Mouse (Mus musculus) kidney, postnatal 10 days (tissue): ENCODE data around the gene Avp.

Experiments used
- DNase-seq: peaks from one replicate; pipeline ENCODE4 v3.0.0; 2021; ENCODE audit warnings: mixed read lengths

Gene Avp

DNA sequence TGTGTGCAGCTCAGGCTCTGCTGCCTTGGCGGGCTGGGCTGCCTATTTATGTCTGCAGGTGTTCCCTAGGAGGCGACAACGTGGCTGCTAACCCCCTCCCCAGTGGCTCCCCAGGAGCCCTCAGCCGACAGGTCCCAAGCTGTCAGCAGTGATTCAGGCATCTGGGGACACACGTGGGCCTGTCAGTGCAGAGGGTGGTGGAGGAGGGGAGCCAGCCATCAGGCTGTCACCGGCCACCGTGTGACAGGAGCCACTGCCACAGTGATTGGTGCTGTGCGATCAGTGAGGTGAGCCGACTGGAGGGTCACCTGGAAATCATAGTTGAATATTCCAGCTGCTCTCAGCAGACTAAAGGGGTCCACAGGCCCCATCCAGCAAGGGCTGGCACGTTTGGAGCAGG lies at the start of gene Avp:
Gene Avp, minus strand, starts transcription at position 3 of the 400 bp plus-strand sequence.
- no peak for DNase-seq

DNA sequence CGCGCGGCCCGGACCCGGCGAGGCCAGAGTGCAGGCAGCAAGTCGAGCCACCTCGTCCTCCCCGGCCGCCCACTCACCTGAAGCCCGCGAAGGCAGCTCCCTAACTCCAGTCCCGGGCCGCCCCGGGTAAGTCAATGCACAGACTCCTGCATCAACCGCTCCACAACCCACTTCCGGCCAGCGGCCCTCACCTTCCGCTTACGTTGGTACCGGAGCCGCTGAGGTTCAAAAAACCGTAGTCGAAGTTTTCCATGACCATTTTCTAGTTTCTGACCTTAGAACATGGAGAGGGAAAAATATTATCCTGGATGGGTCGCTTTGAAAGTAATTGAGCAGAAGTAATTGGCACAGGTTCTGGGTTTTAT lies 47.5 kb upstream of the Avp start, which contains the start of the genes Fastkd5 and Ubox5:
Gene Fastkd5, minus strand, starts transcription at position 189 of the 365 bp plus-strand sequence.
Gene Ubox5, minus strand, starts transcription at position 200 of the 365 bp plus-strand sequence.
- peak; percentile 97 for DNase-seq

DNA sequence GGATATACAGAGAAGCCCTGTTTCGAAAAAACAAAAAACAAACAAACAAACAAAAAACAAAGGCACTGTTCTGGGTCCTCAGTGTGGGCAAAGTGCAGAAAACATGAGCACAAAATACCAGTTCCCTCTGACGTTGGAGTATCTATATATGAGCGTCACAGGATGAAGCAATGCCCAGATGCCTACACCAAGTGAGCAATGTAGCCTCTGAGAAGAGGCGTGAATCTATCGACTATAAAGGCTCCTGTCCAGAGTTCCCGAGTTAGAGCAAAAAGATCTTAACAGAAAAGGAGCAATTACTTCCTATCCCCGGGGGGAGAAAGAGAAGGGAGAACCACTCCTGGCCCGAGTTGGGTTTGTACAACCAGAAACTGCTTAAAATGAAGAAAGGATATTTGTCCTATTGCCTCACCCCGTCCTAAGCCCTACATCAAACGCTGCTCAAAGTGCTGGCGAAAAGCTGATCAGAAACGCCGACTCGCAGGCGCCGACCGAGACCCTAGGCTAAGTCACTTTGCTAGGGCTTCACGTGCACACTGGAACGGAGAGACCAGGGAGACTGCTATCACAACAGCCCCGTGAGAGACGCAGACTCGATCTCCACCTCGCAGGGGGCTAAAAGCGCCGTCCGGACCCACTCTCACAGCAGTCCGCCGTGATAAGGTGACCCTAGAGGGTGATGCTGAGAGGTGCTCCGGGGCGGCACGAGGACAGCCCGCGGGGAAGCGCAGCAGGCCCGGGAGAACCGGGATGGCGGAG lies 46.9 kb upstream of the Avp start:
- no peak for DNase-seq

DNA sequence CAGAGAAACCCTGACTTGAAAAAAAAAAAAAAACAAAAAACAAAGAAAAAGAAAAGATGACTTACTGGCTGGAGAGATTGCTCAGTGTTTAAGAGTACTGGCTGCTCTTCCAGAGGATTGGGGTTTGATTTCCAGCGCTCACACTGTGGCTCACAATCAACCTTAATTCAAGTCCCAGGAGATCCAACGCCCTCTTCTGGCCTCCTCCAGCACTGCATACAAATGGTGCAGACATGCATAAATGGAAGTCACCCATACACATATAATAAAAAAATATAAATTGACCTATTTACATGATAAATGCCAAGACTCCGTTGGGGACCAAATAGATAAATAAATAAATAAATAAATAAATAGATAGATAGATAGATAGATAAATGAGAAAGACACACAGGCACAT lies 46.1 kb upstream of the Avp start:
- no peak for DNase-seq

DNA sequence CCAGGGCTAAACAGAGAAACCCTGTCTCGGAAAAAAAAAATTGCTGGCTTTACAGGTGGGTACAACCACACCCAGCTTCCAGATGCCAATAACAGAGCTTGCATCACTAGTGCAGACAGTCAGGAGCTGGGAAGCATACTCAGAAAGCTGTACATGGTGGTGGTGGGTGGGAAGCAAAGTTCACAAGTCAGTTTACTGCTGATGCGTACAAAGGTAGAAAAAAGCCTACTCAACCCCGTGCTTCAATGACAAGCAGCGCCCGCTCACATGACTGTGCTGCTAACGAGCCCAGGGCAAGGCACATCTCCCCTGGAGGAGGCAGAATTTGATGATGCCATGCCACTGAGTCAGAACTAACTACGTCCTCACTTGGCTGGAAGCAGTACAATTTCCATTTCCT lies 36.6 kb upstream of the Avp start:
- DNase-seq: no peak

DNA sequence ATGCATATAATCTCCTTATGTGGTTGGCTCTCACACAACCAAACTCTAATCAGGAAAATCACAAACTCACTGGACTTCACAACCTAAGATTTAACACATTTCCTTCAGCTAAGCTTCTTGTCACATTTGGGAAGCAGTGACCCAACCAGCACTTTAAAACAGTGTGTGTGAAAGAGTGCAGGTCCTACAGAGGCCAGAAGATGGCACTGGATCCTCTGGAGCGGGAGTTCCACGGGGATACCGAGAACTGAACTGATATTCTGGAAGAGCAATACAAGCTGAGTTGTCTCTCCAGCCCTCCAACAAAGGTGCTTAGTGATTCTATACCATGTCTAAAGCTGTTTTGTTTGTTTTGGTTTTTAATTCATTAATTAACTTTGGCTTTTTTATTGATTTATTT lies 30.7 kb upstream of the Avp start:
- DNase-seq: peak; percentile 51

DNA sequence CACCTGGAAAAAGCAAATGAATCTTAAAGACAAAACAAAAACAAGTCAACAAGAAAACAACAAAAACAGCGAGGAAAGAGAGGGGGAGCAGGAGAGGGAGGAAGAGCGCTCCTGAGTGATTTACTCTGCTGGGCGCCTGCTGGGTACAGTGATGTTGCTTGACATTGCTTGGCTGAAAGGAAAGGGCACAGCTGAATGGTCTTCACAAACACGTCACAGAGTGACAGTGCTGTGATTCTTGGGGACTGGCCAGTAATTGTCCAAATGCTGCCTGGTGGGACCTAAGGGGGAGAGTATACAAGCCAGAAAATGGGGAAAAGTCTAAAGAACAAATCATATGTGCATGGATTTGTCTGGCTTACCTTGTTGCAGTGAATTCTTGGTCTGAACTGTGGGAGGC lies 19.8 kb upstream of the Avp start:
- DNase-seq: no peak

DNA sequence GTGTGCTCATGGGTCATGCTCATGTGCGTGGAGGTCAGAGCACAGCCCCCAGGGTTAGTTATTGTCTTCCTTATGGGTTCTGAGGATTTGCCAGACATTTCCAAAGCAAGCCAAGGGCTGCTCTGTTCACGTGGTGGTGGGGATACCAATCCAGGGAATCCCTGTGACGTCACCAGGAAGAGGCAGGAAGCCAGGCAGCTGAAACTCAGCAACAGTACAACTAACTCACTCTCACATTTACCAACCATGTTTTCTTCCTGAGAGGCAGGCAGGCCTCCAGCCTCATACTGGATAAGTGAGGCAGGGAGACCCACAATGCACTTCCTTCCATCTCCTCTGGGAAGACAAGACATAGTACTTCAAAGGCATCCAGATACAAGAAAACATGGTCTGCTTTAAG lies 16.0 kb upstream of the Avp start:
- no peak for DNase-seq

DNA sequence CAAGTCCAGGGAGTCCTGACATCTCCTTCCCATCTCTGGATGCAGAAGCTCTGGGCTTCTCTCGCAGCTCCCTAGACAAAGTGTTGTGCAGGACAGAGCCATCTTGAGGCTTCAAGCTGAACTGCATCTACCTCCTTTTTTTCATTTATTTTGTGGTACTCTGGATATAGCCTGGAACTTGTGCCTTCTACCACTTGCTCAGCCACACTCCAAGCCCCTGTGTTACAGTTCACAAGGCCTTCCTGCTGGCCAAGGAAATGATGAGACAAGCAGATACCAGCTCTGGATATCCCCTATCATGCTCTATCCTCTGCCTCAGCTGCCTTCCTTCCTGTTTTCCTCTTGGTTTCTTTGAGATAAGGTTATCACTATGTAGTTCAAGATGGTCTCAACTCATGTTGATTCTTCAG lies 15.3 kb upstream of the Avp start:
- peak; percentile 54 for DNase-seq

DNA sequence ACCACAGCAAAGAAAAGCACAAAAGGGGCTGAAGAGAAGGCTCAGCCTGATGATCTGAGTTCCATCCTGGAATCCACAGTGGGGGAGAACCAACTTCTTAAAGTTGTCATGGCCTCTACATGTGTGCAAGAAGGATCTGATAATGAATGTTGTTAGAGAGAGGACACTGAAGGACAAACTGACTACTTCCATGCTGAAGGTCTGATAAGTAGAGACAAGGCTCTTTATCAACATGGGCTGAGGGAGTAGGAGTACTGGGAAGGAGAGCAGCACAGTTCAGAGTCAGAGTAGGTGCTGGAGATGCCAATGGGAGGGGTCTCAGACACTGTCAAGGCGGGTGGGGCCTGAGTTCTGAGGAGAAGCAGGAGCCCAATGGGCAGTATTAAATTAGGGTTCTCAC lies 13.2 kb upstream of the Avp start:
- DNase-seq: no peak

DNA sequence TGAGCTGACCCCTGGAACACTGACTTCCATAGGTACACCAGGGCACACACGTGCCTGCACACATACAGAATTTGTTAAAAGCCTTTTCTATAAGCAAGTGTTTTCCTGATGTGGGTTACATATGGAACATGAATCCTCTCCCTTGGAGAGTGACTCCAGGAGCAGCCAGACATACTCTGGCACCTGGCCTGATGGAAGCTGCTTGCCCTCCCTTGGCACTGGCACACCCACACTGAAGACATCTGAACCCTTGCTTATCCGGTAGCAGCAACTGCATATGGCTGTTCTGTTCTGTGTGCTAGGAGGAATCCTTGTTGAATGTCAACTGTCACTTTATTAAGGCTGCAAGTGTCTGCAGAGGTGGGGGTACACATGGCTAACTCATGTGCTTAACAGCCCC lies 8.7 kb upstream of the Avp start:
- DNase-seq: no peak

DNA sequence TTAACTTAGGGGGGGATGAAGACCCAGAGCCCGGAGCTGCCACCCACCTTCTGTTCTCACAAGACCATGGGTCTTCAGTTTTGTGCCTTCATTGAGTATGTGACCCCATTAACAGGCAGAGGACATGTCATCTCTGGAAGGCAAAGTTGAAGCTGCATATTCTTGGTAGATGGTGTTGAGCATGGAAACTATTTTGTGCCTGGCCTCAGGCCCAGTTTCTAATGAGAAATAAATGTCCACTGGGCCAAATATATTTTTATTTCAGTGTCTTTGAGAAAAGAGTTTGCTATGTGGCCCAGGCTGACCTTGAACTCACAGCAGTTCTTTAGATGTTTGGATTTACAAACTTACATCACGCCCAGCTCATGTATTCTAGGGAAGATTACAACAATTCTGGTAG lies 7.4 kb upstream of the Avp start:
- no peak for DNase-seq

DNA sequence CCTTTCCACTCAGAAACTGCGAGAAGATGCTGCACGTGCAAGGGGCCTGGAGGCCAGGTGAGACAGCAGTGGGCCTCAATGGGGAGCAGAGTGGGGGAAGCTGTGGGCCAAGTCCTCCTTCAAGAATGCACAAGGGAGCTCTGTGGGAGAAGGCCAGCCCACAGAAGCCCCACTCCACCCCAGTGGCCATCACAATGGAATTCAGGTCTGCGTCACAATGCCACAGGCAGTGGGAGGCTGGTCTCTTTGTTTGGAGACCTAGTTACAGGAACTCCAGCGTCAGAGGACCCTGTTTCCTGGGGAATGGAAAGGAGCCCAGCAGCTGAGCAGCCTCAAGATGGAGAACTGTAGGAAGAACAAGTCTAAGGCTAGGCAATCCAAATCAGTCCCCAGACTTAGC lies 6.8 kb upstream of the Avp start:
- DNase-seq: no peak

DNA sequence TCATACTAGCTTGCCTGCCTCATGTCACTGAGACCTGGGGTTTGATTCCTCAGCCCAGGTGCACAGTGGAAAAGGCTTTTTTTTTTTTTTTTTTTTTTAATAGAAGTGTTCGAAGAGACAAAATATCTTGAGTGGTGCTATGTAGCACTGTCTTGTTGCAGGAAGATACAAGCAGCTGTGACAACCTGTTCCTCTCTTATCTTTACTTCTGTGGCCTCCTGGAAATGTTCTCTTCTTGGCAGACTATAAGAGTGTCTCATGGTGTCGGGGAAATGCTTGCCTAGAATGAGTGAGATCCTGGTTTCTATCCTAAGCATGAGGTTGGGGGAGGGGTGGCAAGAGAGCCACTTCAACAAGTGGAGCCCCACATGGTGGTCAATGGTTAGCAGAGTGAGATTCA lies 6.0 kb upstream of the Avp start:
- DNase-seq: no peak

DNA sequence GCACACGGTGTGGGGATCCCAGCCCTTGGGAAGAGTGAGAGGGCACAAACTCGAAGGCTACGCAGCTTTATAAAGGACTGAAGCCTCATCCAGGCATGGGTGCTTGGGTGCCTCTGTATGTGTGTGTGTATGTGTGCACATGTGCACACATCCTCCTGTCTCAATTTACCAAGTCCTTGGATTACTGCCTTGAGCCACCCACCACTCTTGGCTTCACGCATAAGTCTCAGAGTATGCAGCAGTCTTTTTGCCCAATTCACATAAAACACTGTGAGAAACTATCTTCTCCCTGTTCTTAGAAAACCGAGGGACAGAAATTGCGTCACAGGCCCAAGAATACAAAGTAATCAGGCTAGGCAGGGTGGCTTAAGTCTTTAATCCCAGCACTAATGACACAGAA lies 3.7 kb upstream of the Avp start:
- DNase-seq: no peak

DNA sequence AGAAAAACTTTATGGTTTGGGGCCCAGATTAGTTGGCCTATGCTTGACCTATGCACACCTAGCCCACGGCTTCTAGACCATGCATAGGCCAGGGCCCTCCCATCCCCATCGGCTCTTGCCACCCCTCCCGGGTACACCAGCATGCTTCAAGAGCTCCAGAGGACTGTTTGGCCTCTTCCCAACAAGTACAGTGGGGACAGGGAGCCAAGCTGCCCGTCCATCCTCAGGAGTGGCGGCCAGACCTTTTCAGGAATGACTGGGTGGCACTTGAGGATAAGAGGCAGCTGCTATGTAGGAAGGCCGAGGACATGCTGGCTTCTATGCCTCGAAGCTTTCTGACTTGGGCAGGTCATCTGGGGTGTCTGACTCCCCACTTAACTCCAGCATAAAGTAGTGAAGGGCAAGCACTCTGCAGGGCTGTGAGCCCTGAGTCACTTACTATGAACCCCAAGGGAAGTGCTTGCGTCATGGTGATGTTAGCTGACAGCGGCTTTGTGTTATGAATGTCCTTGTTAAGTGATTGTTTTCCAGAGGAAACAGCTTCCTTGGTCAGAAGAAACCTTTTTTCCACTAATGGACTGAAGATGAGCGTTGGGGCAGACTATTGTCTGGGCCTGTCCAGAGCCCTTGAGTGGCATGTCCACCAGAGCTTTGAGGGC lies 1.7 kb upstream of the Avp start:
- DNase-seq: no peak

DNA sequence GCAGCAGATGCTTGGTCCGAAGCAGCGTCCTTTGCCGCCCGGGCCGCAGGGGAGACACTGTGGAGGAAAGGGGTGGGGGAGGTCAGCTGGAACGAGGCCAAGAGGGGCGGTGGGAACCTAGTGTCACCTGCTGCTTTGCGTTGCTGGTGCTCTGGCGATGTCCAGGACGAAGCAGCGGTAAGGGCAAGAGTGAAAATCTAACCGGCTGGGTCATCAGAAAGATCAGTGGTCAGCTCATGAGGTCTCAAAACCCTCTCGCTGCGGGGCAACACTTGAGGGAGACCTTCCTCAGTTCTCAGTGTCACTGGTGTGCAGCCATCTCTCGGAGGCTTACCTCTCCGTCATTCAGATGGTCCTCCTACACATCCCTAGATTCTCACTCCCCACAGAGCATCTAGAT lies 1.2 kb downstream of the Avp start:
- DNase-seq: no peak

DNA sequence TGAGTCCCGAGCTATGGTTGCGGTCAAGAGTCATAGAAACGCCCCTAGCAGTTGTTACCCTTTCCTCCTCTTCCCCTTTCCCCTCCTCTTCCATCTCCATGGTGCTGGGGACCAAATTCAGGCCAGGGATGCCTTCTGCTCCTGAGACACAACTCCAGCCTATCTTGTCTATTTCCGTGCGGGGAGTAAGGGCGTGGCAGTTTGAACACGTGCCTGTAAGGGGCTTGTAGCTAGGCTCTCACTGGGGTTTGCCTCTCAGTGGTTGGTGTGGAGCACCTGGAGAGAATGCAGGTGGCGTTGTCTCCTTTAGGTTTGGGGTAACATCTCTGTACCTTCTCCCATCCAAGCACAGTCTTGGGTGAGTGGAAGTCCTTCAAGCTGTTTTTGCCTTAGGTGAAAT lies 2.6 kb downstream of the Avp start:
- DNase-seq: no peak

DNA sequence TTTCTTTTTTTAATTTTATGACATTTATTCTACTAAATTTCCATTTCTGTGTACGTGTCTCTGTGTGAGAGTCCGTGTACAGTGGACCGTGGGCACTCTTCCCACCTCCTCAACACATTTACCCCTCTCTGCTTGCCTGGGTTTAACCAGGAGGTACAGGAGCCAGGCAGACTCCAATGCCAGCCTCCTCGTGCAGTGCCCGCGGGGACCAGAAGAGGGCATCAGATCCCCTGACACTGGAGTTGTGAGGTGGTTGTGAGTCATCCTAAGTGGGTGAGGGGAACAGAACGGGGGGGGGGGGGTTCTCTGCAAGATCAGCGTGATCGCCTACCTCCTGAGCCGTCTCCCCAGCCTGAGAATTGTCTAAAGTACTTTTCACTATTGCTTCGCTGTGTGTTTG lies 4.2 kb downstream of the Avp start:
- DNase-seq: peak; percentile 69

DNA sequence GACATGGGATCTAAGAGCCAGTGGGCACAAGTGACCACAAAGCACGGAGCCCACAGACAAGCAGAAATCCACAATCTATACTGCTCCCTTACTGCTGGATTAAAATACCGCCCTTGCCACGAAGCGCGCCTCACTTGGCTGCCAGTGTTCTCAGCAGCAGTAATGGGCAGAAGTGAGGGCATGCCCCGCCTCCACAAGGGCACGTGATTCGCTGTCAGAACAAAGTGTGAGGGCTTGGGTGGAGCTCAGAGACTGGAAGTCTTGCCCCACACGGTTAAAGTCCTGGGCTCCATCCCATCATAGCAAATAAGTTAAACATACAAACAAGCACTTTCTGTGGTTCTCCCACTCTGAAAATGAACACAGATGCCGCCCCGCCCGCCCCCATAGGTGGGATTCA lies 4.7 kb downstream of the Avp start:
- peak; percentile 72 for DNase-seq

DNA sequence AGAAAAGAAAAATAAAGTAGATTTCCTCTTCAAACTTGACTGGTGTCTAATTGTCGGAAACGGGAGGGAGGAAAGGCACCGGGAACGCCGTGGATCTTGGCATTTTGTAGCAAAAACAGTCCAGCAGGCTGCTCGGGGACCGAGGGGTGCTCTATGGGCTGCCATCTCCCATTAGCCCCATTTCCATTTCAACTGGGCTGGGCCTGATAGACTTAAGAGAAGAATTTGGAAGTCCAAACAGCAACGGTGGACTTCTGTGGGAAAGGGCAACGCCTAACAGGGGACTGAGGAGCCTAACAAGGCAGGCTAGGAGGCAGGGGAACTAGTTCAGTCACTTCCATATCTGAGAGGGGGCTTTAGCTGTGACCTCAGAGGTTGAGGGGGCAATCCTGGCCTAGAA lies 5.3 kb downstream of the Avp start:
- no peak for DNase-seq

DNA sequence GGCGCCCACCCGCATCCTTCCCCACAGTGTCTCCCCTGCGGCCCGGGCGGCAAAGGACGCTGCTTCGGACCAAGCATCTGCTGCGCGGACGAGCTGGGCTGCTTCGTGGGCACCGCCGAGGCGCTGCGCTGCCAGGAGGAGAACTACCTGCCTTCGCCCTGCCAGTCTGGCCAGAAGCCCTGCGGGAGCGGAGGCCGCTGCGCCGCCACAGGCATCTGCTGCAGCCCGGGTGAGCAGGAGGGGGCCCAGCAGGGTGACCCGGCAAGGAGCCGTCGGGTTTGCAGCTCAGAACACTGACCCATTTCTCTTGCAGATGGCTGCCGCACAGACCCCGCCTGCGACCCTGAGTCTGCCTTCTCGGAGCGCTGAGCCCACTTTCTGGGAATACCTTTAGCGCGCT lies 5.8 kb downstream of the Avp start:
- peak; percentile 46 for DNase-seq

DNA sequence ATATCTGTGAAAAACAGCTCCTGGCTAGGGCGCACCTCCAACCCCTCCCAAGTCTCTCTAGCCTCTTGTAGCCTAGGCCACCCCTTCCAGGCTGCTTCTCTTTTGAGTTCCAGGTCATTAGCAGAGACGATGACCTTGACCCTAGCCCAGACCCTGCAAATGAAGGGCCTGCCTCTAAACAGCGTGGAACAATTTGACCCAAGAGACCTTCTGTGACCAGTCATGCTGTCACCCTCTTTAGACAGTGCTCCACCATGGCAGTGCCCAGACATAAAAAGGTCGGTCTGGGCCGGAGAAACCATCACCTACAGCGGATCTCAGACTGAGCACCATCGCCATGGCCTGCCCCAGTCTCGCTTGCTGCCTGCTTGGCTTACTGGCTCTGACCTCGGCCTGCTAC lies 6.5 kb downstream of the Avp start, which contains the start of gene Oxt:
Gene Oxt, plus strand, starts transcription at position 301 of the 400 bp plus-strand sequence.
- no peak for DNase-seq

DNA sequence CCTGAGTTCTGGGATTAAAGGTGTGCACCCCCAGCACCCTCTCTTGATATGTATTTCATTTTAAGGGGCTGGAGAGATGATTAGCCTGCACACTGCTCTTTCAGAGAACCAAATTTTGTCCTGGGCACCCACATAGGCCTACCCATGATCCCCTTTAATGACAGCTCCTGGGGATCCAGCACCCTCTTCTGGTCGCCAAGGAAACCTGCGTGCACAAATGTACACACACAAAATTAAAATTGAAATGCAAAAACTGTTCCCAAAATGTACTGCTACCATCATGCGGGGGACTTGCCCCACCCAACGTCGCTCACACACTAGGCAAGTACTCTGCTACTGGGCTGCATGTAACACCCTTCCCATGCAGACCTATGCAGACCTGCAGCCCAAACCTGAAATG lies 7.4 kb downstream of the Avp start:
- DNase-seq: no peak

DNA sequence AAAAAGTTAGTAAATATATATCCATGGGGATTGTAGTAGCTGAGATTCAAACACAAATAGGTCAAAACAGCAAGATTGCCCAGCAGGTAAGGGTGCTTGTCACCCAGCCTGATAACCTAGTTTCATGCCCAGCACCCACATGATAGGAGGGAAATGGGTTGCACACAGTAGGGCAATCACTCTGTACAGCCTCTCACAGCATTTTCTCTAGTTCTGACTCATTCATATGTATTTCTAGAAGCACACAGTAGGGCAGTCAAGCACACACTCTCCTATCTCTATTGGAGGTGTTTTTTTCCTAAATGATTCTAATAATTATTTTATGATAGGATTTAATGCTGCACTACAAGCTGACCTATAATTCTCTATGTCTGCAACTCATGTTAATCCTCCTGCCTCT lies 12.4 kb downstream of the Avp start:
- no peak for DNase-seq
